Mouse (Mus musculus) midbrain, embryonic 12.5 days (tissue): Measurements from ENCODE around the gene Cflar. TPM values are rescaled to one million over a fixed set of nuclear protein-coding genes. Genes with fewer than 3 reads are reported as not detected.

Experiments used
- ATAC-seq: fragments of 200-750 bp; cut with Nextera tagmentation; 2 replicates; pipeline ENCODE4 v1.8.0; 2017; ENCODE audit warnings: low read depth, moderate TSS enrichment, moderate library complexity; ENCODE audit not compliant: low FRiP score
- H3K27ac ChIP-seq: fragments of 300-500 bp; sonication (generic); replicated peaks from 2 replicates; pipeline ENCODE4 v1.5.1; 2016; ENCODE audit warnings: mild to moderate bottlenecking
- H3K27me3 ChIP-seq: fragments of 300-500 bp; sonication (generic); 2 replicates; pipeline ENCODE4 v1.6.1; 2016; ENCODE audit warnings: mild to moderate bottlenecking
- H3K36me3 ChIP-seq: fragments of 300-500 bp; sonication (generic); 2 replicates; pipeline ENCODE4 v1.6.1; 2016
- H3K4me1 ChIP-seq: fragments of 300-500 bp; sonication (generic); 2 replicates; pipeline ENCODE4 v1.6.1; 2016
- H3K4me2 ChIP-seq: fragments of 300-500 bp; sonication (generic); replicated peaks from 2 replicates; pipeline ENCODE4 v1.6.1; 2016; ENCODE audit warnings: mild to moderate bottlenecking, moderate library complexity
- H3K4me3 ChIP-seq: fragments of 300-500 bp; sonication (generic); 2 replicates; pipeline ENCODE4 v1.5.1; 2016; ENCODE audit warnings: mild to moderate bottlenecking
- H3K9ac ChIP-seq: fragments of 300-500 bp; sonication (generic); replicated peaks from 2 replicates; pipeline ENCODE4 v1.6.1; 2016; ENCODE audit warnings: mild to moderate bottlenecking, moderate library complexity
- H3K9me3 ChIP-seq: fragments of 300-500 bp; sonication (generic); 2 replicates; pipeline ENCODE4 v1.6.1; 2016; ENCODE audit warnings: mild to moderate bottlenecking
- WGBS: fragments of 180-500 bp; shearing (Covaris S2); methylation state at CpG from one replicate; pipeline ENCODE4 v1.1.7; 2016; 5-methylcytosine and 5-hydroxymethylcytosine counted together
- polyA plus RNA-seq: library from polyadenylated mRNA; unstranded; fragments of >200 nt; fragmentation: Nextera tagmentation; extraction: Ambion mirVana; gene quantifications from 2 replicates; pipeline ENCODE4 v1.2.1, GENCODE M21; 2016

The Cflar gene
- polyA plus RNA-seq, 1 experiment from 2014 or later: 26.4 TPM

DNA sequence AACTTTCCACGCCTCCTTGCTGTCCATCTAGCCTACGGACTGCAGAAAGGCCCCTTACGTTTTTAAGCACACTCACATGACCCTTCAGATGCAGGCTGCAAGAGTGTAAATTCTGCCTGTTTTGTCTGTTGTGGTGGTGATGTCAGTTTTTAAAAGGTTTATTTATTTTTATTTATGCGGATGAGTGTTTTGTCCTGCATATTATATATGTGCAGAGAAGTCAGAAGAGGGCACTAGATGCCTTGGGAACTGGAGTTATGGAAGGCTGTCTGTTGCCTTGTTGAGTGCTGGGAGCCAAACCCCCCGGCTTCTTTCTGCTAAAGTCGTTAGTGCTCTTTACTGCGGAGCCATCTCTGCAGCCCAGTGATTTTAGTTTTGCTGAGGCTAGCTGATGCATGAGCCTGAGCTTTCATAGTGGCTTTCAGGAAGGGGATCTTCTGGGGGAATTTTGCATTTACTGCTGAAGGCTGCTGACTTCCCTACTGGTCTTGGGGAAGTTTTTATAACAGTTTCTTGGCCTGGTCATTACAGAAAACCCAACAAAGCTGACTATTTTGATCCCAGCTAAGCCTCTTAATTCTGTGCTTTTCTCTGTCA lies 12.6 kb downstream of the Cflar start:
- Histone ChIP-seq H3K9ac (no peak overlapping the region), H3K4me3 (no peak overlapping the region), H3K27me3 (no peaks in the 10 kb centered on the region), H3K9me3 (no peaks in the 10 kb centered on the region), H3K4me1 (no peaks in the 10 kb centered on the region), H3K36me3 (peaks cover 7% of the 10 kb centered on the region), H3K27ac (no peak overlapping the region), H3K4me2 (no peak overlapping the region)
- no peak for ATAC-seq
- WGBS: 62% methylated on average over 7 of the region's 7 CpGs

DNA sequence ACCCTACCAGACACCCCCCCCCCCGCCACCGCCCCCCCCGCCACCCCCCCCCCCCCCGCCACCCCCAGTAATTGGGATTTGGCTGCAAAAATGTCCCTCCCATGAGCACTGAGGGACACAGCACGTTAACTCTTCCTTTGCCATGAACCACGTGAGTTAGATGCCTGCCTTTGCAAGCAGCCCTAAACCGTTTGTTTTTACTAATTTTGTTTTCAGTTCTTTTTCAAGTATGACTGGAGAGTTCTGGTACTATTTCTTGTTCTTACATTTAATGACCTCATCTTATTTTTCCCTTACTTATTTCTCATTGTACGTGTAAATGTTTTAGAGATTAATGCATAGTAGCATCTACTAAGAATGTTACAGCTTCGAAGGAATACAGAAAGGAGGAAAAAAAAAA lies 13.2 kb downstream of the Cflar start:
- Histone ChIP-seq H3K36me3 (peaks cover 7% of the 10 kb centered on the region), H3K4me1 (no peaks in the 10 kb centered on the region), H3K4me2 (no peak overlapping the region), H3K9me3 (no peaks in the 10 kb centered on the region), H3K9ac (no peak overlapping the region), H3K27ac (no peak overlapping the region), H3K27me3 (no peaks in the 10 kb centered on the region), H3K4me3 (no peak overlapping the region)
- ATAC-seq: no peak
- 55% methylated on average over 8 of the region's 9 CpGs for WGBS

DNA sequence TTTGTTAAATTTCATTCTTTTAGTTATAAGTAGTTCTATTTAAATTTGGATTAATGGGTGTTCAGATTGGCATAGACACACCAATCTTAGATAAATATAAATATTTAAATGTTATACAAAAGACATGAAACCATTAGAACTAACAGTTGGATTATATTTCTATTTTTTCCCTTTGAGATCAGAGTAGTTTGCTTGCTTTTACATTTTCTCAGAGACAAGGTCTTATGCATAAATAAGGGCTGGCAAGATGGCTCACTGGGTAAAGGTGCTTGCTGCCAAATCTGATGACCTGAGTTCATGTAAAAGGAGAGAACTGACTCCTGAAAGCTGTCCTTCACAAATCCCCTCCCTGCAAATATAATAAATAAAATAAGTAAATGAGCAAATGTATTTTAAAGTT lies 13.8 kb downstream of the Cflar start:
- H3K9ac ChIP-seq: no peak overlapping the region
- no peak overlapping the region for H3K4me3 ChIP-seq
- no peaks in the 10 kb centered on the region for H3K27me3 ChIP-seq
- H3K9me3 ChIP-seq: no peaks in the 10 kb centered on the region
- ATAC-seq: no peak
- no peak overlapping the region for H3K4me2 ChIP-seq
- no peak overlapping the region for H3K27ac ChIP-seq
- peaks cover 7% of the 10 kb centered on the region for H3K36me3 ChIP-seq
- H3K4me1 ChIP-seq: no peaks in the 10 kb centered on the region

DNA sequence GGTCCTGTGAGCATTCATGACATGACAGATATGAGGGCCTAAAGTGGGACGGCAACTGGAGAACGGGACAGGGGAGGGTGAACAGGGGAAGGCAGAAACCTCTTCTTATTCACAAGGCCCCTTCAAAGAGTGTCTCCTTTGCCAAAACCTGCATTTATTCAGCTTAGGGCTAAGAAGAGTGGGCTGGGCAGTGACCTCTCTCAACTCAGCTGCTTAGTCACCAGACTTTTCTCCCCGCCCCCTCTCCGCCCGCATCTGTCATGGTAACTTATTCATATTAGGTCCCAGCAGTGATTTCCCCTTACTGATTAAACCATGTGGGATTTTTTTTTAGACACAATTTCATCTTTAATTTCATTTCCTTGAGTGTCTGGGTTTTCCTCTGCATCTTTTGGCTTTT lies 14.5 kb downstream of the Cflar start:
- no peaks in the 10 kb centered on the region for H3K9me3 ChIP-seq
- H3K36me3 ChIP-seq: peaks cover 9% of the 10 kb centered on the region
- no peaks in the 10 kb centered on the region for H3K4me1 ChIP-seq
- no peak overlapping the region for H3K4me3 ChIP-seq
- H3K9ac ChIP-seq: no peak overlapping the region
- H3K4me2 ChIP-seq: no peak overlapping the region
- WGBS: 87% methylated on average over 5 of the region's 5 CpGs
- H3K27ac ChIP-seq: no peak overlapping the region
- no peak for ATAC-seq
- H3K27me3 ChIP-seq: no peaks in the 10 kb centered on the region

DNA sequence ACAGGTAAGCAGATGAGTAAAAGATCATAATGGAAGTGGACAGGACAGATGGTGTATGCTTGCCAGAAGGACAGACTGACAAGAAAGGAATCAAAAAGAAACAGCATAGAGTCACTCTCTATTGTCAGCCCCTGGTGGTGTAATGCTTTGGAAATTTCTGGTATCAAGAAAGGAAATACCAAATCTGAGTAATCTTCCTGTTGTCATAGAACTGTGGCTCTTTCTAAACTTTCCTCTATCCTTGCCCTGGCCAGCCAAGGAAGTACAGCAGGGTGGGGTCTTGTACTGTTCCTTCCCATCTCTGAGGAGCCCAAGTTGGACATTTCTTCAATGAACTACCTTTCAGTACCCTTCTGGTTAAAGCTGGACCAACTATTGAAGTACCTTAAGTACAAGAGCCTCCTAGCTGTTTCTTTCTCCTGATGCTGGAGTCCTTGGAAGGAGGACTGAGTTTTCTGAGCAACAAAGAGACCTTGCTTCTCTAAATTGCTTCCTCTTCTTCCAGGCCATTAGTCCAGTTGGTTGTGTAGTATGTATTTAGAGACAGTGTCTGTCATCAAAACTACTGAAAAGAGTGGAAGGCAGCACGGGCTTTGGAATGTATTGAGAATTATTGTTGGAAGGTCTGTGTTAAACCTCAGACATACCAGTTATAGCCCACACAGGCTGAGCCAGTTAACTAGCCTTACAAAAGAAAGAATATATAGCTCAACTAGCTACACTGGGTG lies 15.9 kb downstream of the Cflar start:
- H3K27me3 ChIP-seq: no peaks in the 10 kb centered on the region
- H3K4me1 ChIP-seq: no peaks in the 10 kb centered on the region
- ATAC-seq: no peak
- no peak overlapping the region for H3K4me2 ChIP-seq
- no peak overlapping the region for H3K4me3 ChIP-seq
- H3K27ac ChIP-seq: no peak overlapping the region
- H3K9ac ChIP-seq: no peak overlapping the region
- WGBS: 92% methylated on average over 1 of the region's 1 CpGs
- H3K36me3 ChIP-seq: peaks cover 16% of the 10 kb centered on the region
- no peaks in the 10 kb centered on the region for H3K9me3 ChIP-seq

DNA sequence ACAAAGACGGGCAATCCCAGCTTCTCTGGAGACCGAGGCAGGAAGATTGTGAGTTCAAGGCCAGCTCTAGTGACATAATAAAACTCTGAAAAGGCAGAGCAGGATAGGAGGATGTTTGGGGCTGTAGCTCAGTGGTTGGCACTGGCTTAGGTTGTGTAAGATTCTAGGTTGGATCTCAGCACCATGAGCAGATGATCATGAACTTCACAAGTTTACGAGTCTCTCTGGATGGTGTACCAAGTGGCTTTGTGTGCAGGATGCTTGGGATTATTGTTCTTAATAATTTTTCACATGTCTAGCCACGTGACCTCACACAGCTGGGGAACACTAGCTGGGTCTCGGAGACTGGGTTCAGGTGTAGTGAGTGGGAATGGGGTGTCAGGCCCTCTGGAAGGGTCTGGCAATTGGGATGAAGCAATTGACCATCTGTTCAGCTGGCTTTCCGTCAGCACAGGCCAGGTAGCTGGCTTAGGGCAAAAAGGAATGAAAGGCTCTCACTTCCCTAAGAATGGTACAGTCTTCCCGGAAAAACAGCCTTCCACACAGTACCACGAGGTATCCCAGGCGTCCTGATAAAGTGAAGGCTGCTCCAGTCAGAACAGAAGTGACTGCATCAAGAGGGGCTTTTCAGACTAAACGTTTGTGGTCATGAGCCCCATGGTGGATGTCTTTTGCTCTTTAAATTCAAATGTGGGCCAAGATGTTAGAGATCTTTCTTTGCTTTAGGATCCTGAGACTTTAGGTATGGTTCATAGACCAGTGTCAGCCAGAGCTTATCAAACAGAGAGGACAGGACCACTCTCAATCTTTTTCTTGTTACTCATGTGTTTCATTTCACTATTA lies 16.7 kb downstream of the Cflar start:
- H3K4me2 ChIP-seq: no peak overlapping the region
- WGBS: 93% methylated on average over 10 of the region's 10 CpGs
- no peak overlapping the region for H3K27ac ChIP-seq
- no peaks in the 10 kb centered on the region for H3K27me3 ChIP-seq
- ATAC-seq: no peak
- H3K9ac ChIP-seq: no peak overlapping the region
- no peaks in the 10 kb centered on the region for H3K4me1 ChIP-seq
- H3K36me3 ChIP-seq: peaks cover 16% of the 10 kb centered on the region
- H3K4me3 ChIP-seq: no peak overlapping the region
- no peaks in the 10 kb centered on the region for H3K9me3 ChIP-seq

DNA sequence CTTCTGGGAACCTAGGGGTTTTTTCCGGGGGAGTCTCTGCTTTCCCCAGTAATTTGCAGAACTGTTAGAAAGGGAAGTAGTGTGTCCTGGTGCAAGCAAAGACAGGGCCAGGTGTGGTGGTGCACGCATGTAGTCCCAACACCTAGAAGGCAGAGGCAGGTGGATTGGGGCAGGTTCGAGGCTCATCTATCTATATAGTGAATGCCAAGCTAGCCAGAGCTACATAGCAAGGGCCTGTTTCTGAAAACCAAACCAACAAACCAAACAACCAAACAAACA lies 17.2 kb downstream of the Cflar start:
- Histone ChIP-seq H3K27me3 (no peaks in the 10 kb centered on the region), H3K4me2 (no peak overlapping the region), H3K27ac (no peak overlapping the region), H3K4me3 (no peak overlapping the region), H3K9me3 (no peaks in the 10 kb centered on the region), H3K36me3 (peaks cover 16% of the 10 kb centered on the region), H3K9ac (no peak overlapping the region), H3K4me1 (no peaks in the 10 kb centered on the region)
- no peak for ATAC-seq
- 93% methylated on average over 3 of the region's 3 CpGs for WGBS

DNA sequence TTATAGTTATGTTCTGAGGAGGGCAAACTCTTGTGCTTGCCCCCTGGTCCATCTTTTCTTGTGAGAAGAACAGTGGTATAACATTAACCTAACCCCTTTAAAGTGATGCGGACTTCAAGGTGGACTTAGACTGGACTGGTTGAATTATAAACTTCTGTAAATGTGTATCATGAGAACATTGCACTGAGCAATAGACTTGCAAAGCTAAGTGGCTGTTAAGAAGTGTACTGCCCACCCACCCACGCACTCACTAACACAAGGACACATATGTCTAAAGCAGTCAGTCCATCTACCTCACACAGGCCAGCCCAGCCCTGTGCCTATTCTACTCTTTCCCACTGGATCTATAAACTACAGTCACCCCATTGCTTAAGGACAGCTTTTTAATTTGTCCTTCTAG lies 22.3 kb downstream of the Cflar start:
- no peaks in the 10 kb centered on the region for H3K9me3 ChIP-seq
- H3K4me3 ChIP-seq: no peak overlapping the region
- no peak for ATAC-seq
- H3K9ac ChIP-seq: no peak overlapping the region
- H3K27ac ChIP-seq: no peak overlapping the region
- no peaks in the 10 kb centered on the region for H3K4me1 ChIP-seq
- H3K27me3 ChIP-seq: no peaks in the 10 kb centered on the region
- no peak overlapping the region for H3K4me2 ChIP-seq
- WGBS: 93% methylated on average over 2 of the region's 2 CpGs
- peaks cover 19% of the 10 kb centered on the region for H3K36me3 ChIP-seq

DNA sequence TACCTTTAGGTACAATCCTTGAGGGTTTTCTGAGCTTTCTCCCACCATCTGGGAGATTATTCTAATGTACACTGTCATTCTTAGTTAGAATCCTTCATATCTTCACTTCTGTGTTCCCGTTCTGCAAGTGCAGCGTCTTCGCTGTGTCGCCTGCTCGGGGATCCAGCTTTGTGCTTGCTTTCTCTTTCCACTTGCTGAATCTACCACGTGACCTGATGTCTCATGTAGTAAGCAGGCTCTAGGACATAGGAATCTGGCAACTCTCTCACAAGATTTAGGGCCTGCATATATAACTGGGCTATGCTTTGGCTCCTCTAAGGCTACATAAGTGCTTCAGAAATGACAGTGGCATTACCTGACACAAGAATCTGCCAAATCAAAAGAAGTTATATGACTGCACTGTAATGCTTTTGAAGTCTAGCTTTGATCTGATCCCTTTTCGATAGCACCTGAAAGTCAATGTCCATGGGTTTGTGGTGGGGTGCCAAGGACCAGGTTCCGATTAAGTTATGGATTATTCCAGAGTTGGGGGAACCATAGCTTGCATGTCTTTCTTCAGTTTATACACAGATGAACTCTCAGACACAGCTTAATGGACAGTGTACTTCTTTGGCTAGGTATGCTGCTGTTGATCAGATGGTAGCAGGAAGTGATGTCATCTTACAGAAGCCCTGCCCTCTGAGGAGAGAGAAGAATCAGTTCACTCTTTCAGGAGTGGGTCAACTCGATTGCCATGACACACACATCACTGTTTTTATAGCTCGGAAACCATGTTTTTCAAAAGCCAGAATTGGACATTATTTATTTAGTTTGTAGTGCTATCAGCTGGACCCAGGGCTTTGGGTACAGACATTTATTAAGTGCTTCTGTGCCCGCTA lies 23.0 kb downstream of the Cflar start:
- no peaks in the 10 kb centered on the region for H3K4me1 ChIP-seq

DNA sequence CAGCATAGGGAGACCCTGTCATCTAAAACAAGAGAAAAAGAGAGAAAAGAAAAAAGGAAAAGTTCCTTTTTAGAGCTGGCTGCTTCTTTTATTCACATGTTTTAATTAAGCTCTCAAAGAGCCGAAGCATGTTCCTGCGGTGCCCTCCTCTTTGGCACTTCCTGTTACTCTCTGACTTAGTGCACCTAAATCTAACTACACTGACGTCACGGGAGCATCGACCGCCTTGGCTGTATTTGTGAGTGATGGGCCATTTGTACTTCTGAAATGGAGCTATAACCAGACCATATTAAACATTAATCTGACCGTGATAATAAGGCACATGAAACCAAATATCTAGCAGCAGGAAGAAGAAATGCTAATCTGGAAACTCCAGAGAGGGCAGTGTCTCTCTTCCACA lies 24.7 kb downstream of the Cflar start:
- H3K4me3 ChIP-seq: no peak overlapping the region
- no peak overlapping the region for H3K9ac ChIP-seq
- no peaks in the 10 kb centered on the region for H3K9me3 ChIP-seq
- peaks cover 26% of the 10 kb centered on the region for H3K36me3 ChIP-seq
- no peak overlapping the region for H3K4me2 ChIP-seq
- ATAC-seq: no peak
- no peaks in the 10 kb centered on the region for H3K4me1 ChIP-seq
- WGBS: 92% methylated on average over 7 of the region's 7 CpGs
- no peak overlapping the region for H3K27ac ChIP-seq
- no peaks in the 10 kb centered on the region for H3K27me3 ChIP-seq

More for the DNA sequence above, 23.0 kb downstream of the Cflar start:
- Histone ChIP-seq H3K4me3 (no peak overlapping the region), H3K36me3 (peaks cover 21% of the 10 kb centered on the region), H3K27ac (no peak overlapping the region), H3K27me3 (no peaks in the 10 kb centered on the region), H3K9me3 (no peaks in the 10 kb centered on the region), H3K9ac (no peak overlapping the region), H3K4me2 (no peak overlapping the region)
- no peak for ATAC-seq
- 92% methylated on average over 11 of the region's 11 CpGs for WGBS

DNA sequence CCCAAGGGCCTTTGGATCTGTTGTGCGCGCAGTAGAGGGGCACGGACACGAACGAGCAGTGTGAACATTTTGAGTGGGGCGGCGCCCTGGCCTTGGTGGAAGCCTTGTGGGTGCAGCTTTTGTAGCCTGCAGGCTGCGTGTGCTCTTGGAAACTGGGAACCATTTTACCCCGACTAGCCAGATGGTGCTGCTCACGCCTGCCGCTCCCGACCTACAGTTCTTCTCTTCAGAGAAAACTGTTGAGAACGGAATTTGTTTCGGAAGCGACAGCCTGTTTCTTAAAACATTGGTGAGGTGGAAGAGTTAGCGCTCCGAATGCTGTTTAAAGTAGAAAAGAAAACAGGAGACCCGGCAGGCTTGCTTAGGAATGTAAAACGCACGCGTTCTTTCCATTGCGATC lies 25.7 kb downstream of the Cflar start:
- Histone ChIP-seq H3K27me3 (no peaks in the 10 kb centered on the region), H3K9me3 (no peaks in the 10 kb centered on the region), H3K9ac (no peak overlapping the region), H3K4me2 (no peak overlapping the region), H3K4me1 (no peaks in the 10 kb centered on the region), H3K4me3 (no peak overlapping the region), H3K27ac (no peak overlapping the region), H3K36me3 (peaks cover 31% of the 10 kb centered on the region)
- ATAC-seq: no peak
- 96% methylated on average over 22 of the region's 22 CpGs for WGBS

DNA sequence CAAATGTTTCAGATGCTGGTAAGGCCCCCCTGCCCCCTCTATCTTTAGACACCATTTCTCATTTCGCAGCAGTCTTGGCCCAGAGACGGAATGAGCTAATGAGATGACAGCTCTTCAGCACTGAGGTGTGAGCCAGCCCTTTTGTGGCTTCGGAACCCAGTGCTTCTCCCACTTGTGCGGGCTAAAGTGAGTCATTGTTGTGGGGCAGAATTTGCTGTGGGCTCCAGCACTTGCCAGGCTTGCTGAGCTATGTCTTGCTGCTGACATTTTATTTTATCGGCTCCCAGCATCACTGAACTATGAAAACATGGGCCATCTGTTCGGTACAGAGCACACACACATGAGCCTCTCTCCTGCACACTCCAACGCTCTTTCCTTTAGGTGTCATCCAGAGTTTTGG lies 28.2 kb downstream of the Cflar start:
- H3K9me3 ChIP-seq: no peaks in the 10 kb centered on the region
- peaks cover 38% of the 10 kb centered on the region for H3K36me3 ChIP-seq
- no peak for ATAC-seq
- WGBS: 92% methylated on average over 7 of the region's 7 CpGs
- H3K4me2 ChIP-seq: no peak overlapping the region
- no peak overlapping the region for H3K27ac ChIP-seq
- H3K27me3 ChIP-seq: no peaks in the 10 kb centered on the region
- H3K4me1 ChIP-seq: no peaks in the 10 kb centered on the region
- no peak overlapping the region for H3K4me3 ChIP-seq
- no peak overlapping the region for H3K9ac ChIP-seq
